Mouse (Mus musculus): ENCODE results near the gene Rab11fip5. TPM values are rescaled to one million over a fixed set of nuclear protein-coding genes. Genes with fewer than 3 reads are reported as not detected.

Gene Rab11fip5
- polyA plus RNA-seq (2012; rRNA removed) (16.9 and 20.4 TPM in 2 replicates), polyA plus RNA-seq (2014; fragmentation: Nextera tagmentation; extraction: Ambion mirVana) (15.9 and 16.8 TPM in 2 replicates)

GRCm38 (mm10) chr6:85373951-85374733 is at the start of gene Rab11fip5:
Rab11fip5 (minus strand) TSS chr6:85374634.
- Histone ChIP-seq H3K27me3 (ENCODE audit: control insufficient read depth, insufficient read depth, low read length) (no peaks in the 10 kb centered on the region), H3K36me3 (ENCODE audit: control insufficient read depth, insufficient read depth, low read length) (peaks cover 3% of the 10 kb centered on the region; the same call in 1 of the 2 replicates), H3K4me1 (ENCODE audit: control insufficient read depth, insufficient read depth, low read length) (peaks cover 29% of the 10 kb centered on the region), H3K9ac (ENCODE audit: low read depth, low read length, severe bottlenecking) (peak within 1 kb of the TSS; percentile 86), H3K4me2 (replicated peaks; ENCODE audit: low read depth, low read length, severe bottlenecking) (peak within 1 kb of the TSS; percentile 65), H3K9me3 (ENCODE audit: control insufficient read depth, low read length) (no peaks in the 10 kb centered on the region), H3K27ac (replicated peaks; ENCODE audit: low read depth, low read length) (peak within 1 kb of the TSS; percentile 15), H3K4me3 (replicated peaks; ENCODE audit: low read length) (peak within 1 kb of the TSS; percentile 83)
- TF ChIP-seq POLR2A (IDR thresholded peaks at IDR 0.05; ENCODE audit: borderline replicate concordance, extremely low read depth, insufficient read depth, insufficient read length): no peak
- WGBS: 2% methylated on average over 46 of the region's 80 CpGs
- ATAC-seq (ENCODE audit: low FRiP score, low read depth) (no peak; the same call in 1 of the 2 replicates), DNase-seq (ENCODE audit: low spot score) (no peak)

- TF ChIP-seq POLR2A (IDR thresholded peaks at IDR 0.05; ENCODE audit: borderline replicate concordance, extremely low read depth, insufficient read depth, insufficient read length): no peak
Measured at GRCm38 (mm10) chr6:85423836-85424379, 49.5 kb upstream of the Rab11fip5 start, which contains the start of gene Noto. Noto (plus strand) TSS chr6:85423886.

DNA sequence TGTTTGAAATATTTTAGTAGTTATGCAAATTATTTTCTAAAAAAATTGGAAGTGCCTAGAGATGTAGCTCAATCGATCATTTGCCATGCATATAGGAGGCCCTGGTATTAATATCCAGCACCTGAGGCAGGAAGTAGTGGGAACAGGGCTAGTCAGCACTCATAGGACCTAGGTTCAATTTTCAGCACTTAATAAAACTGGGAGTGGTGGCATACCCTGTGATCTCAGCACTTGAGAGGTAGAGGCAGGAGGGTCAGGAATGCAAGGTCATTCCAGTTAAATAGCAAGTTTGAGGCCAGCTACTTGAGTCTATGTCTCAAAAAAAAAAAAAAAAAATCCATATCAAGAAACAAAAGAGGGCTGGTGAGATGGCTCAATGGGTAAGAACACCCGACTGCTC is 44.7 kb upstream of the Rab11fip5 start:
- no peaks in the 10 kb centered on the region for H3K36me3 ChIP-seq (ENCODE audit: control insufficient read depth, insufficient read depth, low read length)
- DNase-seq (ENCODE audit: low spot score): no peak
- H3K4me1 ChIP-seq (ENCODE audit: control insufficient read depth, insufficient read depth, low read length): no peaks in the 10 kb centered on the region
- no peak overlapping the region for H3K9ac ChIP-seq (ENCODE audit: low read depth, low read length, severe bottlenecking)
- H3K27ac ChIP-seq (replicated peaks; ENCODE audit: low read depth, low read length): no peak overlapping the region
- 82% methylated on average over 2 of the region's 2 CpGs for WGBS
- no peaks in the 10 kb centered on the region for H3K9me3 ChIP-seq (ENCODE audit: control insufficient read depth, low read length)
- TF ChIP-seq POLR2A (IDR thresholded peaks at IDR 0.05; ENCODE audit: borderline replicate concordance, extremely low read depth, insufficient read depth, insufficient read length): no peak
- peaks cover 8% of the 10 kb centered on the region for H3K27me3 ChIP-seq (ENCODE audit: control insufficient read depth, insufficient read depth, low read length)
- H3K4me3 ChIP-seq (replicated peaks; ENCODE audit: low read length): no peak overlapping the region
- no peak overlapping the region for H3K4me2 ChIP-seq (replicated peaks; ENCODE audit: low read depth, low read length, severe bottlenecking)
- ATAC-seq (ENCODE audit: low FRiP score, low read depth): no peak

More at GRCm38 (mm10) chr6:85423836-85424379, 49.5 kb upstream of the Rab11fip5 start, which contains the start of gene Noto:
- H3K4me2 ChIP-seq (replicated peaks; ENCODE audit: low read depth, low read length, severe bottlenecking): no peak within 1 kb of the TSS
- ATAC-seq (ENCODE audit: low FRiP score, low read depth) (no peak), DNase-seq (ENCODE audit: low spot score) (no peak)
- H3K27me3 ChIP-seq (ENCODE audit: control insufficient read depth, insufficient read depth, low read length): peaks cover 9% of the 10 kb centered on the region
- peak within 1 kb of the TSS; percentile 31 for H3K9ac ChIP-seq (ENCODE audit: low read depth, low read length, severe bottlenecking)
- H3K9me3 ChIP-seq (ENCODE audit: control insufficient read depth, low read length): no peaks in the 10 kb centered on the region
- H3K27ac ChIP-seq (replicated peaks; ENCODE audit: low read depth, low read length): no peak within 1 kb of the TSS
- H3K36me3 ChIP-seq (ENCODE audit: control insufficient read depth, insufficient read depth, low read length): no peaks in the 10 kb centered on the region
- WGBS: 9% methylated on average over 27 of the region's 28 CpGs
- no peak within 1 kb of the TSS for H3K4me3 ChIP-seq (replicated peaks; ENCODE audit: low read length)
- no peaks in the 10 kb centered on the region for H3K4me1 ChIP-seq (ENCODE audit: control insufficient read depth, insufficient read depth, low read length)

DNA sequence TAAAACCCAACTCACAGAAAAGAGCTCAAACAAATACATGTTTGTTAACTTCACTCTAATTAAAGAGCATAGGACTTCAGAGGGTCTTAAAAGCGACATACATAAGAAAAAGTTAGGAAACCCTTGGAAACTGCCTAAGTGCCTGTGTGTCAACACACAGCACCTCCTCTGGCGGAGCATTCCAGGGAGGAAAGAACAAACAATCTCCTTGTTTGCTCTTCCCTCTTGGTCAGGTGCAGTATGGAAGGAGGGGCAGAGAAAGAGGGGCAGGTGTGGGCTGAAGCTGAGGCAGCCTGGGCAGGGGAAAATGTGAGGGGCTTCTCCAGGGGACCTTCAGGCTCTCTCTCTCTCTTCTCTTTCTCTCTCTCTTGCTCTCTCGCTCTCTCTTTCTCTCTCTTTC is 41.4 kb upstream of the Rab11fip5 start:
- Histone ChIP-seq H3K4me3 (replicated peaks; ENCODE audit: low read length) (no peak overlapping the region), H3K36me3 (ENCODE audit: control insufficient read depth, insufficient read depth, low read length) (no peaks in the 10 kb centered on the region), H3K4me2 (replicated peaks; ENCODE audit: low read depth, low read length, severe bottlenecking) (no peak overlapping the region), H3K9me3 (ENCODE audit: control insufficient read depth, low read length) (no peaks in the 10 kb centered on the region), H3K27ac (replicated peaks; ENCODE audit: low read depth, low read length) (no peak overlapping the region), H3K9ac (ENCODE audit: low read depth, low read length, severe bottlenecking) (no peak overlapping the region), H3K4me1 (ENCODE audit: control insufficient read depth, insufficient read depth, low read length) (no peaks in the 10 kb centered on the region), H3K27me3 (ENCODE audit: control insufficient read depth, insufficient read depth, low read length) (no peaks in the 10 kb centered on the region)
- DNase-seq (ENCODE audit: low spot score) (no peak), ATAC-seq (ENCODE audit: low FRiP score, low read depth) (no peak)
- no peak for TF ChIP-seq POLR2A (IDR thresholded peaks at IDR 0.05; ENCODE audit: borderline replicate concordance, extremely low read depth, insufficient read depth, insufficient read length)
- 47% methylated on average over 3 of the region's 3 CpGs for WGBS

GRCm38 (mm10) chr6:85410771-85411273 is 36.4 kb upstream of the Rab11fip5 start:
- WGBS: 12% methylated on average over 13 of the region's 13 CpGs
- Histone ChIP-seq H3K9ac (ENCODE audit: low read depth, low read length, severe bottlenecking) (no peak overlapping the region), H3K27me3 (ENCODE audit: control insufficient read depth, insufficient read depth, low read length) (peaks cover 28% of the 10 kb centered on the region), H3K27ac (replicated peaks; ENCODE audit: low read depth, low read length) (no peak overlapping the region), H3K9me3 (ENCODE audit: control insufficient read depth, low read length) (no peaks in the 10 kb centered on the region), H3K4me2 (replicated peaks; ENCODE audit: low read depth, low read length, severe bottlenecking) (no peak overlapping the region), H3K36me3 (ENCODE audit: control insufficient read depth, insufficient read depth, low read length) (no peaks in the 10 kb centered on the region), H3K4me3 (replicated peaks; ENCODE audit: low read length) (no peak overlapping the region), H3K4me1 (ENCODE audit: control insufficient read depth, insufficient read depth, low read length) (no peaks in the 10 kb centered on the region; the same call in 1 of the 2 replicates)
- peak; percentile 80 for DNase-seq (ENCODE audit: low spot score)
- TF ChIP-seq POLR2A (IDR thresholded peaks at IDR 0.05; ENCODE audit: borderline replicate concordance, extremely low read depth, insufficient read depth, insufficient read length): no peak
- peak; percentile 82 for ATAC-seq (ENCODE audit: low FRiP score, low read depth)
